Mouse (Mus musculus): ENCODE data around the gene Kcnd1. TPM values are rescaled to one million over a fixed set of nuclear protein-coding genes. Genes with fewer than 3 reads are reported as not detected.

Gene Kcnd1
- polyA plus RNA-seq, 1 experiment from 2014 or later = 0.42 TPM

- peak overlapping the region; percentile 70 for H3K4me2 ChIP-seq (replicated peaks; ENCODE audit: low read depth)
- H3K36me3 ChIP-seq (ENCODE audit: control insufficient read depth, insufficient read depth, low read length) = peaks cover 2% of the 10 kb centered on the region; the same call in 1 of the 2 replicates
- H3K4me1 ChIP-seq (replicated peaks; ENCODE audit: control insufficient read depth, insufficient read depth) = no peaks in the 10 kb centered on the region
- no peaks in the 10 kb centered on the region for H3K9me3 ChIP-seq (ENCODE audit: control insufficient read depth, low read length)
- ATAC-seq (ENCODE audit: low FRiP score, low TSS enrichment) (no peak; the same call in 1 of the 2 replicates), DNase-seq (ENCODE audit: low spot score) (peak; percentile 19)
- no peak overlapping the region for H3K27ac ChIP-seq (replicated peaks)
- no peak for TF ChIP-seq EP300 (optimal IDR thresholded peaks at IDR 0.05)
- TF ChIP-seq CTCF (IDR thresholded peaks at IDR 0.05; ENCODE audit: low read depth) = no peak
- WGBS = 11% methylated on average over 21 of the region's 21 CpGs
- peak overlapping the region; percentile 37 for H3K4me3 ChIP-seq (ENCODE audit: low read depth, low read length)
- H3K9ac ChIP-seq (ENCODE audit: low read length) = peak overlapping the region; percentile 48
- no peaks in the 10 kb centered on the region for H3K27me3 ChIP-seq (ENCODE audit: control insufficient read depth, insufficient read depth, low read length)
Observed at GRCm38 (mm10) chrX:7878495-7878894, 56.4 kb downstream of the Kcnd1 start.

GRCm38 (mm10) chrX:7879819-7880218, 57.7 kb downstream of the Kcnd1 start:
- no peak overlapping the region for H3K4me3 ChIP-seq (ENCODE audit: low read depth, low read length)
- peak overlapping the region; percentile 27 for H3K4me2 ChIP-seq (replicated peaks; ENCODE audit: low read depth)
- WGBS = 5% methylated on average over 10 of the region's 11 CpGs
- DNase-seq (ENCODE audit: low spot score) (peak; percentile 60), ATAC-seq (ENCODE audit: low FRiP score, low TSS enrichment) (no peak)
- no peaks in the 10 kb centered on the region for H3K27me3 ChIP-seq (ENCODE audit: control insufficient read depth, insufficient read depth, low read length)
- H3K9me3 ChIP-seq (ENCODE audit: control insufficient read depth, low read length) = no peaks in the 10 kb centered on the region
- H3K4me1 ChIP-seq (replicated peaks; ENCODE audit: control insufficient read depth, insufficient read depth) = no peaks in the 10 kb centered on the region
- TF ChIP-seq CTCF (IDR thresholded peaks at IDR 0.05; ENCODE audit: low read depth) (peak; percentile 70), EP300 (optimal IDR thresholded peaks at IDR 0.05) (no peak)
- no peaks in the 10 kb centered on the region for H3K36me3 ChIP-seq (ENCODE audit: control insufficient read depth, insufficient read depth, low read length)
- H3K27ac ChIP-seq (replicated peaks) = no peak overlapping the region
- H3K9ac ChIP-seq (ENCODE audit: low read length) = no peak overlapping the region

- Histone ChIP-seq H3K9me3 (ENCODE audit: control insufficient read depth, low read length) (no peaks in the 10 kb centered on the region), H3K4me3 (ENCODE audit: low read depth, low read length) (peak within 1 kb of the TSS; percentile 55), H3K4me2 (replicated peaks; ENCODE audit: low read depth) (peak within 1 kb of the TSS; percentile 59), H3K4me1 (replicated peaks; ENCODE audit: control insufficient read depth, insufficient read depth) (no peaks in the 10 kb centered on the region), H3K9ac (ENCODE audit: low read length) (peak within 1 kb of the TSS; percentile 47), H3K27me3 (ENCODE audit: control insufficient read depth, insufficient read depth, low read length) (no peaks in the 10 kb centered on the region), H3K27ac (replicated peaks) (peak within 1 kb of the TSS; percentile 81), H3K36me3 (ENCODE audit: control insufficient read depth, insufficient read depth, low read length) (no peaks in the 10 kb centered on the region)
- DNase-seq (ENCODE audit: low spot score) (peak; percentile 85), ATAC-seq (ENCODE audit: low FRiP score, low TSS enrichment) (peak; percentile 98)
- WGBS = 17% methylated on average over 49 of the region's 49 CpGs
- no peak for TF ChIP-seq EP300 (optimal IDR thresholded peaks at IDR 0.05)
- TF ChIP-seq CTCF (IDR thresholded peaks at IDR 0.05; ENCODE audit: low read depth) = peak; percentile 49
Observed at GRCm38 (mm10) chrX:7883841-7884567, 61.9 kb downstream of the Kcnd1 start, which contains the start of gene Slc35a2. Gene Slc35a2, plus strand, starts transcription at chrX:7884028.

MicroRNAs encoded within 50 kb of the gene (microRNA counts, 519-probe panel; counts per million panel counts)
- 2,825 counts per million, percentile 7 among the panel's probes with 10 or more counts for microRNA mmu-miR-1198

Small RNA genes within 50 kb of the gene (microRNA-seq; reads per million reads assigned to microRNA genes)
- 12.9 reads per million, percentile 20 among the genes with 10 or more reads in this experiment for gene Mir1198

Other genes with a start within 250 kb of the Kcnd1 start
- not detected in 2 replicates for gene Foxp3, start 248.6 kb upstream of the Kcnd1 start, polyA plus RNA-seq (2015; fragmentation: Nextera tagmentation; extraction: Ambion mirVana)
- 0.79 and 1.0 TPM in 2 replicates for gene Ppp1r3f, start 248.0 kb upstream of the Kcnd1 start, polyA plus RNA-seq (2015; fragmentation: Nextera tagmentation; extraction: Ambion mirVana)
- gene Ccdc22, start 216.8 kb upstream of the Kcnd1 start, polyA plus RNA-seq (2015; fragmentation: Nextera tagmentation; extraction: Ambion mirVana) = 13.8 and 14.0 TPM in 2 replicates
- not detected in 2 replicates for gene Cacna1f, start 215.2 kb upstream of the Kcnd1 start, polyA plus RNA-seq (2015; fragmentation: Nextera tagmentation; extraction: Ambion mirVana)
- 6.5 and 6.8 TPM in 2 replicates for gene Syp, start 183.8 kb upstream of the Kcnd1 start, polyA plus RNA-seq (2015; fragmentation: Nextera tagmentation; extraction: Ambion mirVana)
- gene Prickle3, start 165.0 kb upstream of the Kcnd1 start, polyA plus RNA-seq (2015; fragmentation: Nextera tagmentation; extraction: Ambion mirVana) = 8.5 and 9.7 TPM in 2 replicates
- 262 and 271 TPM in 2 replicates for gene Plp2, start 150.9 kb upstream of the Kcnd1 start, polyA plus RNA-seq (2015; fragmentation: Nextera tagmentation; extraction: Ambion mirVana)
- gene Magix, start 141.0 kb upstream of the Kcnd1 start, polyA plus RNA-seq (2015; fragmentation: Nextera tagmentation; extraction: Ambion mirVana) = 0.95 and 1.3 TPM in 2 replicates
- 18.0 and 18.5 TPM in 2 replicates for gene Gpkow, start 125.2 kb upstream of the Kcnd1 start, polyA plus RNA-seq (2015; fragmentation: Nextera tagmentation; extraction: Ambion mirVana)
- 30.3 and 33.6 TPM in 2 replicates for gene Wdr45, start 108.0 kb upstream of the Kcnd1 start, polyA plus RNA-seq (2015; fragmentation: Nextera tagmentation; extraction: Ambion mirVana)
- not detected in 2 replicates for gene Gm45208, start 100.0 kb upstream of the Kcnd1 start, polyA plus RNA-seq (2015; fragmentation: Nextera tagmentation; extraction: Ambion mirVana)
- gene Praf2, start 93.8 kb upstream of the Kcnd1 start, polyA plus RNA-seq (2015; fragmentation: Nextera tagmentation; extraction: Ambion mirVana) = 23.8 and 26.0 TPM in 2 replicates
- gene Ccdc120, start 71.4 kb upstream of the Kcnd1 start, polyA plus RNA-seq (2015; fragmentation: Nextera tagmentation; extraction: Ambion mirVana) = 21.5 and 23.0 TPM in 2 replicates
- gene Tfe3, start 59.7 kb upstream of the Kcnd1 start, polyA plus RNA-seq (2015; fragmentation: Nextera tagmentation; extraction: Ambion mirVana) = 17.3 and 18.2 TPM in 2 replicates
- gene Gripap1, start 32.5 kb upstream of the Kcnd1 start, polyA plus RNA-seq (2015; fragmentation: Nextera tagmentation; extraction: Ambion mirVana) = 20.0 and 20.9 TPM in 2 replicates
- gene Otud5, start 19.1 kb downstream of the Kcnd1 start, polyA plus RNA-seq (2015; fragmentation: Nextera tagmentation; extraction: Ambion mirVana) = 21.2 and 22.0 TPM in 2 replicates
- 4.8 and 5.0 TPM in 2 replicates for gene Pim2, start 56.0 kb downstream of the Kcnd1 start, polyA plus RNA-seq (2015; fragmentation: Nextera tagmentation; extraction: Ambion mirVana)
- gene Slc35a2, start 61.7 kb downstream of the Kcnd1 start, polyA plus RNA-seq (2015; fragmentation: Nextera tagmentation; extraction: Ambion mirVana) = 28.7 and 32.5 TPM in 2 replicates
- gene Pqbp1, start 77.0 kb downstream of the Kcnd1 start, polyA plus RNA-seq (2015; fragmentation: Nextera tagmentation; extraction: Ambion mirVana) = 60.6 and 62.2 TPM in 2 replicates
- gene Timm17b, start 77.1 kb downstream of the Kcnd1 start, polyA plus RNA-seq (2015; fragmentation: Nextera tagmentation; extraction: Ambion mirVana) = 85.6 and 90.5 TPM in 2 replicates
- gene Gm10491, start 85.5 kb downstream of the Kcnd1 start, polyA plus RNA-seq (2015; fragmentation: Nextera tagmentation; extraction: Ambion mirVana) = not detected in 2 replicates
- gene Gm10490, start 87.3 kb downstream of the Kcnd1 start, polyA plus RNA-seq (2015; fragmentation: Nextera tagmentation; extraction: Ambion mirVana) = not detected in 2 replicates
- gene Pcsk1n, start 97.5 kb downstream of the Kcnd1 start, polyA plus RNA-seq (2015; fragmentation: Nextera tagmentation; extraction: Ambion mirVana) = 12.0 and 12.2 TPM in 2 replicates
- gene Eras, start 106.3 kb downstream of the Kcnd1 start, polyA plus RNA-seq (2015; fragmentation: Nextera tagmentation; extraction: Ambion mirVana) = not detected in 2 replicates
- gene Hdac6, start 125.6 kb downstream of the Kcnd1 start, polyA plus RNA-seq (2015; fragmentation: Nextera tagmentation; extraction: Ambion mirVana) = 6.2 and 6.7 TPM in 2 replicates
- gene Gata1, start 155.8 kb downstream of the Kcnd1 start, polyA plus RNA-seq (2015; fragmentation: Nextera tagmentation; extraction: Ambion mirVana) = 0.07 and 0.28 TPM in 2 replicates
- gene Glod5, start 196.2 kb downstream of the Kcnd1 start, polyA plus RNA-seq (2015; fragmentation: Nextera tagmentation; extraction: Ambion mirVana) = 6.0 and 7.5 TPM in 2 replicates